Mouse (Mus musculus) MEL (cell line): ENCODE measurements around the gene Sash1. TPM values are rescaled to one million over a fixed set of nuclear protein-coding genes. Genes with fewer than 3 reads are reported as not detected.

Experiments
- DNase-seq: peaks from one replicate; pipeline ENCODE4 v3.0.0; 2011; ENCODE audit warnings: low read depth, low spot score
- H3K27ac ChIP-seq: 2 replicates; pipeline ENCODE4 v1.5.1; 2012; ENCODE audit warnings: low read depth, mild to moderate bottlenecking, control low read depth, low read length, moderate library complexity; ENCODE audit not compliant: control insufficient read depth
- H3K27me3 ChIP-seq, 2 experiments: fragments of 150-350 bp in 1 of 2; sonication (generic) in 1 of 2; 2 replicates each; pipeline ENCODE4 v1.6.1; 2012; ENCODE audit warnings: low read length in 2 of 2, mild to moderate bottlenecking in 2 of 2, improper control_type of control experiment in 1 of 2, moderate library complexity in 1 of 2; ENCODE audit not compliant: insufficient read depth in 2 of 2, control insufficient read depth in 1 of 2
- H3K36me3 ChIP-seq, 2 experiments: 2 replicates each; pipeline ENCODE4 v1.6.1; 2012 to 2014; ENCODE audit warnings: low read length in 2 of 2, improper control_type of control experiment in 1 of 2, inconsistent platforms in 1 of 2, mild to moderate bottlenecking in 1 of 2; ENCODE audit not compliant: insufficient read depth in 2 of 2, control insufficient read depth in 1 of 2
- H3K4me1 ChIP-seq, 2 experiments: fragments of 150-350 bp in 1 of 2; sonication (generic) in 1 of 2; 2 replicates each; pipeline ENCODE4 v1.6.1; 2012; ENCODE audit warnings: low read length in 2 of 2, improper control_type of control experiment in 1 of 2, mild to moderate bottlenecking in 1 of 2; ENCODE audit not compliant: insufficient read depth in 2 of 2, control insufficient read depth in 1 of 2
- H3K4me3 ChIP-seq, 2 experiments: fragments of 150-350 bp in 1 of 2; sonication (generic) in 1 of 2; 2 replicates each; pipeline ENCODE4 v1.5.1; 2012; ENCODE audit warnings: low read depth in 2 of 2, low read length in 2 of 2, mild to moderate bottlenecking in 2 of 2, moderate library complexity in 2 of 2, control low read depth in 1 of 2, improper control_type of control experiment in 1 of 2; ENCODE audit not compliant: control insufficient read depth in 1 of 2, insufficient read depth in 1 of 2
- H3K79me2 ChIP-seq: 2 replicates; pipeline ENCODE4 v1.6.1; 2012; ENCODE audit warnings: mild to moderate bottlenecking, low read length, moderate library complexity; ENCODE audit not compliant: control insufficient read depth, poor library complexity, insufficient read depth
- H3K9ac ChIP-seq: 2 replicates; pipeline ENCODE4 v1.6.1; 2012; ENCODE audit warnings: low read depth, mild to moderate bottlenecking, control low read depth, low read length, moderate library complexity; ENCODE audit not compliant: control insufficient read depth, poor library complexity, severe bottlenecking
- H3K9me3 ChIP-seq: fragments of 150-350 bp; sonication (generic); replicated peaks from 2 replicates; pipeline ENCODE4 v1.6.1; 2012; ENCODE audit warnings: mild to moderate bottlenecking, low read length, improper control_type of control experiment, moderate library complexity; ENCODE audit not compliant: insufficient read depth
- BHLHE40 ChIP-seq: IDR thresholded peaks from 2 replicates; pipeline ENCODE4 v1.6.1; 2012; ENCODE audit warnings: low read depth, mild to moderate bottlenecking, inconsistent platforms, low read length, improper control_type of control experiment, borderline replicate concordance
- CTCF ChIP-seq, 3 experiments: IDR thresholded peaks in 2 of 3; conservative IDR thresholded peaks in 1 of 3; 2 replicates each; pipeline ENCODE4 v1.5.1; 2011 to 2012; ENCODE audit warnings: low read length in 3 of 3, low read depth in 2 of 3, mild to moderate bottlenecking in 2 of 3, improper control_type of control experiment in 1 of 3, inconsistent platforms in 1 of 3, mixed read lengths in 1 of 3, moderate library complexity in 1 of 3; ENCODE audit not compliant: control insufficient read depth in 1 of 3, insufficient read depth in 1 of 3, poor library complexity in 1 of 3, severe bottlenecking in 1 of 3
- ELF1 ChIP-seq: IDR thresholded peaks from 2 replicates; pipeline ENCODE4 v1.6.1; 2014; ENCODE audit warnings: low read depth, mild to moderate bottlenecking, inconsistent platforms, low read length, improper control_type of control experiment, moderate library complexity
- HCFC1 ChIP-seq: IDR thresholded peaks from 2 replicates; pipeline ENCODE4 v1.6.1; 2012; ENCODE audit warnings: low read depth, mild to moderate bottlenecking, inconsistent platforms, low read length, improper control_type of control experiment, moderate library complexity
- JUND ChIP-seq: IDR thresholded peaks from 2 replicates; pipeline ENCODE4 v1.6.1; 2011; ENCODE audit warnings: low read depth, mild to moderate bottlenecking, improper control_type of control experiment, low read length
- MAFK ChIP-seq: IDR thresholded peaks from 2 replicates; pipeline ENCODE4 v1.6.1; 2011; ENCODE audit warnings: low read depth, mild to moderate bottlenecking, low read length, improper control_type of control experiment, borderline replicate concordance
- MAX ChIP-seq: IDR thresholded peaks from 2 replicates; pipeline ENCODE4 v1.6.1; 2011; ENCODE audit warnings: low read length, improper control_type of control experiment
- MAZ ChIP-seq: IDR thresholded peaks from 2 replicates; pipeline ENCODE4 v1.6.1; 2012; ENCODE audit warnings: low read depth, mild to moderate bottlenecking, inconsistent platforms, low read length, improper control_type of control experiment
- MEF2A ChIP-seq: IDR thresholded peaks from 2 replicates; pipeline ENCODE4 v1.6.1; 2014; ENCODE audit warnings: low read depth, mild to moderate bottlenecking, inconsistent platforms, low read length, improper control_type of control experiment; ENCODE audit not compliant: poor library complexity, insufficient replicate concordance, severe bottlenecking; ENCODE audit errors: extremely low read depth
- MYB ChIP-seq: IDR thresholded peaks from 2 replicates; pipeline ENCODE4 v1.6.1; 2011; ENCODE audit warnings: mild to moderate bottlenecking, low read depth, low read length, improper control_type of control experiment
- MYC ChIP-seq: IDR thresholded peaks from 2 replicates; pipeline ENCODE4 v1.6.1; 2011; ENCODE audit warnings: low read depth, mild to moderate bottlenecking, low read length, improper control_type of control experiment, moderate library complexity
- NELFE ChIP-seq: IDR thresholded peaks from 2 replicates; pipeline ENCODE4 v1.6.1; 2011; ENCODE audit warnings: low read depth, low read length, improper control_type of control experiment
- NRF1 ChIP-seq: IDR thresholded peaks from 2 replicates; pipeline ENCODE4 v1.6.1; 2014; ENCODE audit warnings: low read depth, mild to moderate bottlenecking, inconsistent platforms, low read length, improper control_type of control experiment, moderate library complexity; ENCODE audit not compliant: poor library complexity, insufficient read depth, severe bottlenecking
- POLR2A ChIP-seq, 2 experiments: IDR thresholded peaks; 2 replicates each; pipeline ENCODE4 v1.6.1; 2011 to 2012; ENCODE audit warnings: low read length in 2 of 2, mild to moderate bottlenecking in 2 of 2, control low read depth in 1 of 2, improper control_type of control experiment in 1 of 2, low read depth in 1 of 2, moderate library complexity in 1 of 2; ENCODE audit not compliant: control insufficient read depth in 1 of 2, insufficient read depth in 1 of 2, poor library complexity in 1 of 2
- POLR2AphosphoS2 ChIP-seq: IDR thresholded peaks from 2 replicates; pipeline ENCODE4 v1.6.1; 2011; ENCODE audit warnings: low read length, improper control_type of control experiment
- POLR2AphosphoS5 ChIP-seq: IDR thresholded peaks from 2 replicates; pipeline ENCODE4 v1.6.1; 2012; ENCODE audit warnings: low read depth, borderline replicate concordance, mild to moderate bottlenecking, inconsistent platforms, low read length, moderate library complexity, mixed read lengths
- RAD21 ChIP-seq: IDR thresholded peaks from 2 replicates; pipeline ENCODE4 v1.6.1; 2011; ENCODE audit warnings: mild to moderate bottlenecking, low read depth, low read length, improper control_type of control experiment
- SIN3A ChIP-seq: IDR thresholded peaks from 2 replicates; pipeline ENCODE4 v1.6.1; 2012; ENCODE audit warnings: low read length, improper control_type of control experiment, inconsistent platforms
- SMC3 ChIP-seq: IDR thresholded peaks from 2 replicates; pipeline ENCODE4 v1.6.1; 2011; ENCODE audit warnings: low read depth, low read length, improper control_type of control experiment
- TAL1 ChIP-seq: IDR thresholded peaks from 2 replicates; pipeline ENCODE4 v1.6.1; 2012; ENCODE audit warnings: mild to moderate bottlenecking, inconsistent platforms, low read length, moderate library complexity, mixed read lengths
- TBP ChIP-seq: IDR thresholded peaks from 2 replicates; pipeline ENCODE4 v1.8.0; 2011; ENCODE audit warnings: low read depth, low read length, improper control_type of control experiment
- TCF12 ChIP-seq: IDR thresholded peaks from 2 replicates; pipeline ENCODE4 v1.6.1; 2014; ENCODE audit warnings: low read depth, mild to moderate bottlenecking, inconsistent platforms, low read length, improper control_type of control experiment, moderate library complexity
- USF1 ChIP-seq: IDR thresholded peaks from 2 replicates; pipeline ENCODE4 v1.6.1; 2014; ENCODE audit warnings: low read depth, mild to moderate bottlenecking, inconsistent platforms, low read length, improper control_type of control experiment, moderate library complexity
- ZC3H11A ChIP-seq: IDR thresholded peaks from 2 replicates; pipeline ENCODE4 v1.6.1; 2012; ENCODE audit warnings: low read depth, mild to moderate bottlenecking, inconsistent platforms, low read length, improper control_type of control experiment
- ZKSCAN1 ChIP-seq: IDR thresholded peaks from 2 replicates; pipeline ENCODE4 v1.6.1; 2012; ENCODE audit warnings: low read depth, mild to moderate bottlenecking, inconsistent platforms, low read length, improper control_type of control experiment, moderate library complexity
- ZMIZ1 ChIP-seq: IDR thresholded peaks from 2 replicates; pipeline ENCODE4 v1.6.1; 2012; ENCODE audit warnings: low read depth, mild to moderate bottlenecking, inconsistent platforms, low read length, improper control_type of control experiment, moderate library complexity
- ZNF384 ChIP-seq: IDR thresholded peaks from 2 replicates; pipeline ENCODE4 v1.6.1; 2012; ENCODE audit warnings: low read depth, mild to moderate bottlenecking, inconsistent platforms, low read length, improper control_type of control experiment
- polyA plus RNA-seq, 2 experiments: library from polyadenylated mRNA; stranded (reverse) in 1 of 2; unstranded in 1 of 2; fragments of >175 nt in 1 of 2; fragments of >200 nt in 1 of 2; gene quantifications; 2 replicates each; pipeline versions ENCODE4 v1.2.1 to v1.2.4; 2012; ENCODE audit warnings: low replicate concordance in 2 of 2, low read depth in 1 of 2; ENCODE audit not compliant: insufficient read length in 2 of 2, insufficient read depth in 1 of 2, missing spikeins in 1 of 2
- total RNA-seq: library from RNA; depleted of rRNA; stranded (reverse); fragments of 300-350 nt; gene quantifications from 2 replicates; pipeline ENCODE4 v1.2.3, GENCODE M21; 2012

Gene Sash1
- total and polyA plus RNA-seq, 3 experiments, result not detected

DNA sequence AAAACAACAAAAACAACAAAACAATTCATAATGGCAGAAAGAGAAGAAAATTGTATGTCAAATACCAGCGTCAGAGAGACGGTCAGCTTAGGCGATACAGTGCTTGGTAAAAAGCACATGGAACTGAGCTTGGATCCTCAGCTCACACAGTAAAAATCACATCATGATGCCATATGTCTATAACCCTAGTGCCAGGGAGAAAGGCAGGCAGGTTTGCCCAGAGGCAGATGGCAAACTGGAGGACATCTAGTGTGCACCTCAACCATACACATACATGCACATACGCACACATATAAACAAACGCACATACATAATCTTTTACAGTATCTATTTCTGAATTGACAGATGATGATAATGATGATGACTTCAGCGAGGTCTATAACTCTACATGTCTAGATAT, 96.8 kb downstream of the Sash1 start:
- Histone ChIP-seq H3K36me3 (no peaks in the 10 kb centered on the region), H3K4me3 (no peak overlapping the region), H3K27ac (no peak overlapping the region), H3K79me2 (no peaks in the 10 kb centered on the region), H3K27me3 (no peaks in the 10 kb centered on the region), H3K4me1 (no peaks in the 10 kb centered on the region), H3K9ac (no peak overlapping the region), H3K9me3 (no peaks in the 10 kb centered on the region)
- DNase-seq, result no peak
- TF ChIP-seq USF1, result no peak
- no peak for TF ChIP-seq SMC3
- no peak for TF ChIP-seq ELF1
- TF ChIP-seq SIN3A, result no peak
- TF ChIP-seq MAZ, result no peak
- TF ChIP-seq NELFE, result no peak
- no peak for TF ChIP-seq MAFK
- no peak for TF ChIP-seq TAL1
- TF ChIP-seq ZNF384, result no peak
- TF ChIP-seq CTCF (IDR thresholded peaks at IDR 0.05 in 2 of 3, conservative IDR thresholded peaks at IDR 0.05 in 1 of 3; ENCODE audit: control insufficient read depth in 1 of 3, insufficient read depth in 1 of 3, low read depth in 2 of 3, low read length in 3 of 3, poor library complexity in 1 of 3, severe bottlenecking in 1 of 3), result no peak
- no peak for TF ChIP-seq POLR2AphosphoS2
- TF ChIP-seq MEF2A, result no peak
- TF ChIP-seq TBP, result no peak
- no peak for TF ChIP-seq TCF12

- Histone ChIP-seq H3K9me3 (no peaks in the 10 kb centered on the region), H3K79me2 (no peaks in the 10 kb centered on the region), H3K4me3 (no peak overlapping the region), H3K27me3 (no peaks in the 10 kb centered on the region), H3K9ac (no peak overlapping the region), H3K36me3 (no peaks in the 10 kb centered on the region), H3K4me1 (no peaks in the 10 kb centered on the region), H3K27ac (no peak overlapping the region)
- DNase-seq, result no peak
- TF ChIP-seq HCFC1, result no peak
- no peak for TF ChIP-seq JUND
- TF ChIP-seq CTCF (IDR thresholded peaks at IDR 0.05 in 2 of 3, conservative IDR thresholded peaks at IDR 0.05 in 1 of 3; ENCODE audit: control insufficient read depth in 1 of 3, insufficient read depth in 1 of 3, low read depth in 2 of 3, low read length in 3 of 3, poor library complexity in 1 of 3, severe bottlenecking in 1 of 3), result no peak
- no peak for TF ChIP-seq TBP
- no peak for TF ChIP-seq NRF1
- no peak for TF ChIP-seq POLR2AphosphoS5
- no peak for TF ChIP-seq BHLHE40
- TF ChIP-seq TAL1, result no peak
- no peak for TF ChIP-seq MAZ
- no peak for TF ChIP-seq MYB
- no peak for TF ChIP-seq ZMIZ1
- no peak for TF ChIP-seq ZC3H11A
- no peak for TF ChIP-seq SMC3
- no peak for TF ChIP-seq POLR2A (IDR thresholded peaks at IDR 0.05; ENCODE audit: control insufficient read depth in 1 of 2, insufficient read depth in 1 of 2, low read depth in 1 of 2, low read length in 2 of 2, poor library complexity in 1 of 2)
- no peak for TF ChIP-seq MAX
- no peak for TF ChIP-seq ZKSCAN1
- TF ChIP-seq MEF2A, result no peak
- no peak for TF ChIP-seq RAD21
- no peak for TF ChIP-seq MYC
Observed at GRCm38 (mm10) chr10:8787221-8787620, 98.6 kb downstream of the Sash1 start.
